Mouse (Mus musculus) megakaryocyte progenitor cell, adult 5-6 weeks (primary cell): ENCODE results near the gene Coro1a. TPM values are rescaled to one million over a fixed set of nuclear protein-coding genes. Genes with fewer than 3 reads are reported as not detected.

Experiments
- ATAC-seq: replicated peaks from 2 replicates; pipeline ENCODE4 v1.8.0; 2016; ENCODE audit warnings: mild to moderate bottlenecking, moderate TSS enrichment, inconsistent platforms; ENCODE audit not compliant: poor library complexity
- total RNA-seq, 2 experiments: library from RNA; stranded (forward) in 1 of 2; stranded (reverse) in 1 of 2; fragments of 157-497, 149-512 nt in 1 of 2; fragments of 200-1000 nt in 1 of 2; gene quantifications; 2 replicates each; pipeline versions ENCODE4 v1.2.3 to v1.2.4; 2015 to 2017

The Coro1a gene
- total RNA-seq, 2 experiments from 2014 or later: 259 to 525 TPM

DNA sequence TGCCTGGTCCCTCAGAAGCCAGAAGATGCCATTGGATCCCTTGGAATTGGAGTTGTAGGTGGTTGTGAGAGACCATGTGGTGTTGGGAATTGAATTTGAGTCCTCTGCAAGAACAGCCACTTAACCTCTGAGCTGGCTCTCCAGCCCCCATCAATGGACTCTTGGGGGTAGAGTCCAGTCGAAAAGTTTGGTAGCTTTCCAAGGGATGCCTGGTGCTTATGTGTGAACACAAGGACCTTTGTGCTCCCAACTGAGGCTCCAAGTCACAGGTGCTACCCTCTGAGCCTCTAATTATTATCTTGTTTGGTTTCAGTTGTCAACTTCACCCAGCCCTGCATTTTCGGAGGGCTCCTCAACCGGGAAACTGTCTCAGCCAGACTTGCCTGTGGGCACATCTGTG, 16.9 kb downstream of the Coro1a start:
- no peak for ATAC-seq

DNA sequence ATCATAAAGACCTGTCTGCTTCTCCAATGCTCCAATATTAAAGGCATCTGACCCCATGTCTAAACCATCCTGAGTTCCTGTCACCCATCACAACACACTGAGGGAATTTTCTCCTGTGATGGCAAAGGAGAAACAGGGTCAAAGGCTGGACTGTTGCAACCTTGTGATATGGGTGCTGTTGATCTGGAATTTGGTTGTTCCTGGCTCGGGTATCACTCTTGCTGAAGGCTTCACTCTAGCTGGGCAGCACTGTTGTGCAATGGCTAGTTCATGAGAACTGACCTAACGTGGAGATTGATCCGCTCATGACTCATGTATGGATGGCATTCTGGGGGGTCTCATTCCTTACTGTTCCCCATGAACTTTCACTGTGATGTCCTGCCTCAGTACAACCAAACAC, 18.6 kb downstream of the Coro1a start:
- no peak for ATAC-seq

DNA sequence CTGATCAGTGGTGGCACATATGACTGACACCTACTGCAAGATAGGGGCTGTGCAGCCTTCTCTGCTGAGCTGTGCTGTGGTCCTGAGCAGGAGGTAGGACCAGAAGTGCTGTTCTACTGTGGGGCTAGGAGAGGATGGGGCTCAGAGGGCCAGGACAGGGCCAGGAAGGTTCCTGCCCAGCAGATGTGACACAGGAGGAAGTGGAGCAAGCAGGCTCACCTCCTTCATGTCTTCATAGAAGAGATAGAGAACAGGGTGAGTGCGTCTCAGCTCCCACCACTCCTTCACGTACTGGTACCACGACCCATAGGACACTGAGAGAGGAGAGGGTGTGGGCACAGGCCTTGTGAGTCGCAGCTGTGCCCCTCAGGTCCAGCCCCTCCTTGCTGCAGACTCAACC, 19.4 kb downstream of the Coro1a start:
- ATAC-seq: peak; percentile 29; the same call in 1 of the 2 replicates

DNA sequence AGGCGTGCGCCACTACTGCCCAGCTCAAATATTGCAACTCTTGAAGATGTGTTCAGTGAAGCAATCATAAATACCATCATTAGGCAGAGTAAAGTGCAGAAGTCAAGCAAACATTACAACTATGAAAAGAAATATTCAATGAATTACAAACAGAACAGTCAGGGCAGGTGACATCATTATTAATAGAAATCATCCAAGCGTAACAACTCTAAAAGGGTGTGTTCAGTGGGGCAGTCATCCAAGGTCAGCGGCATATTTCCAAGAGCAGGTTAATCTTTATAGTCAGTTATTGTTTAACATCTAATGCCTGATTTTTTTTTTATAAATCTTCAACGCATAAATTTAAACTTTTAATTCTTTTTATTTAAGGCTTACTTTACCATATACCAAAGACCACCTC, 26.4 kb downstream of the Coro1a start:
- no peak for ATAC-seq

DNA sequence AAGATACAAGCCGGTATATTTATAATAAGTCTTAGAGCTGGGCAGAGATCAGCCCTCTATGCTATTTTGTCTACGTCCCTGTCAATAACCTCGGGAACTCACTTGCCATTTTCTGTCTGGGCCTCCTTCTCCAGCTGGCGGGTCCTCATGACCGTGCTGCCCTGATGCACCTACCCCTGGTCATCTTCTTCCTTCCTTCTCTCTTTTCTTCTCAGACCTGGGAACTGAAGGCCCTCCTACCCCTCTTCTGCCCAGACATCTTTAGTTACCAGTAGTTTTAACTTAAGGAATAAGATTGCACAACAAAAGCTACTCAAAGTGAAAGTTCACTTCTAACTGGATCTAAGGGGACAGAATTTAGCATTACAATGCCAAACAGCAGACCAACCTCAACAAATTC, 27.9 kb downstream of the Coro1a start:
- no peak for ATAC-seq

DNA sequence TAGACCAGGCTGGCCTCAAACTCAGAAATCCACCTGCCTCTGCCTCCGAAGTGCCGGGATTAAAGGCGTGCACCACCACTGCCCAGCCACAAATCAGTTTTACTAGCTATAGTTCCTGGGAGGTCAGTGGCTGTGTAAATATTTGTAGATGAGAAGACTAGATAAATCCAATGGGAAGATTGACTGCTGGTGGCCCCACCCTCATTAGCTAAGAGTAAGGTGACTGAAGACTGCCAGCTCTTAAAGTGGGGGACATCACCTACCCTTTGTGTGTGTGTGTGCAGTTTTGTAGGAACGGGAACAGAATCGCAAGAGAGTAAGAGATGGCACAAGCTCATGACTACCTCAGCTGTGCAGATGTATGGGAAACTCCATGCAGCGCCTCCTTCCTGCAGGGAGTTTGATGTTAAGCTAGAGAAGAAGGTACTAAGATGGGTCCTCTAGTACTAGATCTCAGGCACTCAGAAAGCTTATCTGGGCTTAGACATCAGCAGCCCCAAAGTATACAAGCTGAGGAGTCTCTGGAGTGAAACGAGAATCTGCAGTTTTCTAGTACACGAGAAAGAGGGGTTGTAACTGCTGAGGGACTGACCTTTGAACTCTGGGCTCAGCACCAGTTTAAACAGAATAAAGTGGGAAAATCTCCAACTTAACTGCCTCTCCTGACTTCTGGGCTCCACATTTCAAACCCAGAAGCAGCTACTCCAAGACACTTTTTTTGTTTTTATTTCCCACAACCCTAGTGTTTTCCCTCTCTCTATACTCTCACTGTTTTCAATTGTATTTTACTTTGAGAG, 28.8 kb downstream of the Coro1a start:
- no peak for ATAC-seq

DNA sequence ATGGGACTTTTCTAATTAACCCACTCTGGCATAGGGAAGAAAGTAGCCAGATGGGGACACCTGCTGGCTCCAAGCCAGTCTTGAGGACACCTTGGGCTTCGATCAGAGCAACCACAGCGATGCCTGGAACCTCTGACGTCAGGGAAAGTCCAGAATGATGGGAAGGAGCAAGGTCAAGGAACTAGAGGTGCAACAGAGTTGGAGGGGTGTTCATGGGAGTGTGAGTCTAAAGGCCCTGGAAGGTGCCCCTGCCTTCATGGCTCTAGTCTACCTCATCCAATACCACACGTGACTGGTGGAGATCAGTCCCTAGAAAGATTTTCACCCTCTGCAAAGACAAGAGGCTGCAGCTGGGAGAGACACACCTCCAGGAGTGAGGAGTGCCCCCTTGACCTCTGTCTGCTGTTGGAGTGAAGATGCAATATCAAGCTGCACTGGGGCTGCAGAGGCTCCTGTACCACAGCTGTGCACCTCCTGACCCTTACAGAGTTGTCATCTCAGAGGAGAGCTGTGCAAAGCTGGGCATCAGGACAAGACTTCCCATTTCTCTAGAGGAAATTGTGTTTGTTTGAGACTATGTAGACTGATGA, 30.9 kb downstream of the Coro1a start:
- no peak for ATAC-seq

DNA sequence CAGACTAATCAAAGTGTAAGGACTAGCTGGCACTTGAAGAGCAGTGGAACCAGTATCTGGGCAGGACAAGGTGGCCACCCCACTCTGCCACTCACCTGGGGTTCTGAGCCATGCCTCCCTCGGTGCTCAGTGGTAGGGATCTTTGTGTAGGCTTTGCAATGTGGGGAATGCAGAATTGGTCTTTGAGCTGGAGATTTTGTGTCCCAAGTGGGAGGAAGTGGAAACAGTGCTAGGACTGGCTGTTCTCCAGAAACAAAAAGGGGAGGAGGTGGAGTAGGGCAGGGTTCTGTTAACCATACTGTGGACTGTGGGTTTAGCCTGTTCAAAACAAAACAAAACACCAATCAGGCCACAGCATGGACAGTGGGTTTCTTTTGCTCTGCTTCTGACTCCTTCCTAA, 31.4 kb downstream of the Coro1a start, which contains the start of gene Sult1a1:
TSS of gene Sult1a1 (minus strand) at position 226 of the 400 bp plus-strand sequence.
- ATAC-seq: no peak

DNA sequence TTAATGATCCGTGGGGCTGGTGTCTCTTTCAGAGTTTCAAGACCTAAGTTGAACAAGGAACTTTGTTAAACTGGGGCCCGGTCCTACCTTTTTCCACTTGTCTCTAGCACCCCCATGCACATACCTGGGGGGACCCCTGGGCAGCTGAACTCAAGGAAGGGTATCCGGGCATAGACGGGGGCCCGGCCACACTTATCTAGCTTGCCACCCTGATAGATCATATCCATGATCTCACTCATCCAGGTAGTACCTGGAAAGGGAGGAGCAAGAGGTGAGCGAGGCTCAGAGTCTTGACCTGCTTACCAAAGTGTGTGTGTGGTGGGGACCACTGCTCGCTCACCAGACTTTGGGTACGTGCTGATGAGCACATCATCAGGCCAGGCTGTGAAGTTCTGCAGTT, 32.5 kb downstream of the Coro1a start:
- ATAC-seq: no peak

DNA sequence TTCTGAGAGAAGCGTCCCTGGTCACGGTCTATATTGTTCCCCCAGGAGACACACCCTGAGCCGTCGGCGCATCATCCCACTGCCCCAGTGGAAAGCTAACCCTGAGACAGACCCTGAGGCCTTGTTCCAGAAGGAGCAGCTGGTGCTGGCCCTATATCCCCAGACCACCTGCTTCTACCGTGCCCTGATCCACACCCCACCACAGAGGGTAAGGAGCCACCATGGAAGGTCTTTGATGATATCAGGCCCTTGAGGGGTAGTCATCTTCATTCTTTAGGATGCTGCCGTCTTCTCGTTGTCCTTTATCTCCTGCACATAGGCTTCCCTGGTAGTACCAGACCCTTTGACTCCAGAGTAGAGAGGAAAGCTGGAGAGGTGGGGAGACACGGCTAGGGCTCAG, 35.5 kb downstream of the Coro1a start:
- ATAC-seq: no peak

DNA sequence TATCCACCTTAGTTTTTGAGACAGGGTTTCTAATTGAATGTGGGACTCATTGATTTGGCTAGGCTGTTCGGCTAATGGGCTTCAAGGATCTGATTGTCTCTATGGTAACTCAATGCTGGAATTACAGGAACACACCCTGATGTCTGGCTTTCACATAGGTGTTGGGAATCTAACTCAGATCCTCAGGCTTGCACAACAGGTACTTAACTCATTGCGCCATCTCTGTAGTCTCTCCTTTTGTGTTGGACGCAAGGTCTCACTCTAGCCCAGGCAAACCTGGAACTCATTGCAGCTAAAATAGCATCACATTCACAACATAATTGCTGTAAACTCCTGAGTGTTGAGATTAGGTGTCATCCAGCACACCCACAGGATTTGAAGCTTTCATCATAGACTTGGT, 37.4 kb downstream of the Coro1a start:
- no peak for ATAC-seq

DNA sequence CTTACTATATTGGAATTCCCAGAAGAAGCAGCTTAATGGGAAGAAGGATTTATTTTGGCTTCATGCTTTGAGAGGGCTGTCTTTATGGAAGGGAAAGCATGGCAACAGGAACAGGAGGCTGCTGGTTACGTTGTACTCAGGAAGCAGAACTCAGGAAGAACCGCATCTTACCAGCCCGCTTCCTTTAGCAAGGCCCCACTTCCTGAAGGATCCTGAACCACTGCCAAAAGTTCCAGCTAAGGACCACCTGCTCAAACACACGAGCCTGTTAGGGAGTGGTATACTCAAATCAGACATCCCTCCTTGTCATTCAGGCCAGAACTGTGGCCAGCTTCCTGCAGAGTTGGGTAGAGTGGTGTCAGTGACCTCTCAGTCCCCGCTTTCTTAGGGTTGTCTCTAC, 39.1 kb downstream of the Coro1a start:
- no peak; the same call in 1 of the 2 replicates for ATAC-seq

DNA sequence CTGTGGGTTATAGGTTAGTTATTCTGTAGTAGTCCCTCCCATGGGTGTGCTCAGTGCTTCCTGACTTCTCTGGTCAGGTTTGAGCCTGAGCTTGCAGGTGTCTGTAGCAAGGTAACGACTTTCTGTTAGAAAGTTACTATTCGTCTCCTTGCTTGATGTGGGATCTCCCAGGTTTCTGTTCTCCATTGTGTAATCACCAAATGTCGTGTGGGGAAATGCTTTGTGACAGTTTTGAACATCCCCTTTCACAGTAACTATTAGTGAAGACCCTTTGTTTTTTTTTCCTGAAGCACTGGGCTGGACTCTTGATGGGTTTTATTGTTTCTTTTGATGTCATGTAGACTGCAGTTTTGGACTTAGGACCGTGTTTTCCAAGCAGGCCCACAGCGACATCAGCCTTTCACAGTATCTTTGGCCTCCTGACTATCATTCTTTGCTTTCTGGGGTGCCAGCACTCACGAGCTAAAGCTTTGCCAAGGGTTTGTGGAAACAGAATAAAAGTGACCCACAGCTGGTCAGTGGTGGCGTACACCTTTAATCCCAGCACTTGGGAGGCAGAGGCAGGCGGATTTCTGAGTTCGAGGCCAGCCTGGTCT, 40.0 kb downstream of the Coro1a start:
- ATAC-seq: peak; percentile 63

DNA sequence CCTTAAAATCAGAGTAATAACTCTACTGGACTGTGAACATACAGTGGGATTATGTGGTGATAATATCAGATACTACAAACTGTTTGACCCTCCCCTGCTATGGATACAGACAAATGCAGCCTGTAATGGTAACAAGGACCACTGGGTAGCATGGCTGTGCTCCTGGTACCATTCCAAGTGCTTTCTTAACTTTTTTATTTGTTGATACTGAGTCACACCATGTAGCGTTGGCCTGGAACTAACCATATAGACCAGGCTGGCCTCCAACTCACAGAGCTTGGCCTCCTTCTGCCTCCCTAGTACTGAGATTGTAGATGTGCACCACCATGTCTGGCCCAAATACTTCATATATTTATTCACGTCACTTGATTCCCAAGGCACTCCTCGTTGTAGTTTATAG, 42.3 kb downstream of the Coro1a start:
- no peak for ATAC-seq

DNA sequence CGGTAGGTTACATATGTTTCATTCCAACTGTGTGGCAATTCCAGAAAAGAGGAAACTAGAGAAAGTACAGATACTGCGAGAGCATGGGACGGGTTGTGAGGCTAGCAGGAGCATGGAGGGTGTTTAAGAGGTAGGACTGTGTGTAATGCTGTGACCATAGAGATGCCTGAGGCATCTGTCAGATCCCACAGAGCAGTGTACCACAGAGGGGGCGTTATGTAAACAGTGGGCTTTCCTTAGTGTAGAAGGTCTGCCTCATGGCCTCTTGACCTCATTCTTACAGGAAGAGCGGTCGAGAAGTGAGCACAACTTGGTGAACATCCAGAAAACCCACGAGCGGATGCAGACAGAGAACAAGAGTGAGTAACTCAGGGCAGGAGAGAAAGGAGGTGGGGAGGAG, 43.9 kb downstream of the Coro1a start:
- peak; percentile 22 for ATAC-seq

DNA sequence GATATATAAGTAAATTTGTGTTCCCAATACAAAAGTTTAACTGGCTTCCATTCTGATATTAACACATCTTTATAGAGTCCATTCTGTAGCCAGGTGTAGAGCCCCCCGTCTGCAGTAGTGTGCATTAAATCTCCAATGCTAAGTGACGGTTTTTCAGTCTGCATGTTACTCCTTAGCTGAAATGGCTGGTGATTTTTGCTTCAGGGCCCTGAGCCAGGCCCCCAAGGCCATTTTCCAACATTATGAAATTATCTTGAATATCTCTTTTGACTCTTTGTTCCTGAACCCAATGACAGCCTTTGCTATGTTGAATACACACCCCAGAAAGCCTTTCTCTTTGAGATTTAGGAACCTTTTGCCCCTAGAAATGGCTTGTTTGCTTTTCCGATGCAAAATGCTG, 47.8 kb downstream of the Coro1a start:
- ATAC-seq: no peak

DNA sequence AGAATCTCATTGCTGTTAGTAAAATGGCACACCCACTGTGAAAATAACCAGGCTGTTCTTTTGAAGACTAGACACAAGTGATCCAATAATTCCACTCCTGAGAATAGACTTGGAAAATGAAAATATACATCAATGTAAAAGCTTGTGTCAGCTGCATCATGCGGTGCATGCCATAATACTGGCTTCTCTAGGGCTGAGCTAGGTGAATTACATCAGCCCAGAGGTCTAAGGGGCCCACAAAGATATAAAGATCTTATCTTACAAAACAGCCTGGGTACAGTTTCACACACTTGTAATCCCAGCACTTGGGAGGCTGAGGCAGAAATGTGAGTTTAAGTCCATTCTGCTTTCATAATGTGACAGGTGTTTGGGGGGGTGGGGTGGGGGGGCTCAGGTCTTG, 50.1 kb downstream of the Coro1a start:
- no peak for ATAC-seq

DNA sequence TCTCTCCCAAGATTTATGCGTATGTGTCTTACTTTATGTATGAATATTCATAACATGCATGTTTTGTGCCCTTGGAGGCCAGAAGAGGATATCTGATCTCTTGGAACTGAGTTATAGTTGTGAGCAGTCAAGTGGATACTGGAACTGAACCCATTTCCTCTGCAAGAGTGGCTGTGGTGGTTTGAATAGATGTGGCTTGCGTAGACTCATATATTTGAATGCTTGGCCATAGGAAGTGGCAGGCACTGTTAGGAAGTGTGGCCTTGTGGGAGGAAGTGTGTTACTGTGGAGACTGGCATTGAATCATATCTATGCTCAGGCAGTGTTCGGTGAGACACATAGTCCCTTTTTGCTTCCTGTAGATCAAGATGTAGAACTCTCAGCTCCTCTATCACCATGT, 51.9 kb downstream of the Coro1a start:
- ATAC-seq: peak; percentile 88

DNA sequence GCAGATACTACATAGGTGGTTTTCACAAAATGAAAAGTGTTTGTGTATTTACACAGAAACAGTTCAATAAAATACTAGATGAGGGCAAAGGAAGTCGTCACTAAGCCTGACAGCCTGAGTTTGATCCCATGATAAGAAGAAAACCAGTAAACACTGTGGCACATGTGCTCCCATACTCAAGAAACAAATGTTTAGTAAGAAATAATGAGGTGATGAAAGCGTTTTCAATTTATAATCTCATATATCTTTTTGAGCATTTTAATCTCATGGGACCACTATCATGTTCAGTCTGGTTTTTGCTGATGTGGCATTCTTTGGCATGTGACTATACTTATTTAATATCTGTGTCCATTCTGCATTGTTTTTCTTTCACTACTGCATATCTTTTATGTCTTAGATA, 53.6 kb downstream of the Coro1a start:
- no peak for ATAC-seq

DNA sequence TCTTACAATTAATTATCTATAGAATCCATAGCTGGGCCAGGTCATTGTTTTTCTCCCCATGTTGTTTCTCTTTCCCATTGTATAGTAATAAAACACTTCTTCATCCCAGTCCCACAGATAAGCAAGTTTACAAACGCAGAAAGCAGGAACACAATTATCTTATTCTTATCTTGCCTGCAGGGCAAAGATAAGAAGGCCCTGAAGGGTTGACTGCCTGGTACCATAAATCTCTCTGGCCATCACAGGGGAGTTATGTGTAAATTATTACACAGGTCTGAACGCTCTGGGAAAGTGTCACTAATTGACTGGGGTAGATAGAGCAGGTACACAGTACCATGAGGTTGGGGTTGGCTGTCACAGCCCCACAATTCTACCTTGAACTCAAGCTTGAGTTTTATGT, 56.7 kb downstream of the Coro1a start:
- no peak for ATAC-seq
